Mouse (Mus musculus): ENCODE measurements around the gene Sox1.

The Sox1 gene

GRCm38 (mm10) chr8:12395071-12396031, at the start of gene Sox1:
TSS of gene Sox1 (plus strand) at chr8:12395295.
- DNase-seq (ENCODE audit: extremely low read depth, low read depth) = no peak

GRCm38 (mm10) chr8:12345881-12346280, 49.2 kb upstream of the Sox1 start:
- DNase-seq (ENCODE audit: extremely low read depth, low read depth) = no peak

- no peak for DNase-seq (ENCODE audit: extremely low read depth, low read depth)
These were observed 48.2 kb upstream of the Sox1 start for GRCm38 (mm10) chr8:12346870-12347269.

- DNase-seq (ENCODE audit: extremely low read depth, low read depth) = no peak
These were observed 46.8 kb upstream of the Sox1 start for GRCm38 (mm10) chr8:12348306-12348705.

GRCm38 (mm10) chr8:12349591-12349990, 45.5 kb upstream of the Sox1 start:
- no peak for DNase-seq (ENCODE audit: extremely low read depth, low read depth)

GRCm38 (mm10) chr8:12351121-12351520, 44.0 kb upstream of the Sox1 start:
- no peak for DNase-seq (ENCODE audit: extremely low read depth, low read depth)

GRCm38 (mm10) chr8:12354406-12355025, 40.6 kb upstream of the Sox1 start:
- DNase-seq (ENCODE audit: extremely low read depth, low read depth) = no peak

- no peak for DNase-seq (ENCODE audit: extremely low read depth, low read depth)
These were observed 26.9 kb upstream of the Sox1 start for GRCm38 (mm10) chr8:12368161-12368560.

GRCm38 (mm10) chr8:12368856-12369255, 26.2 kb upstream of the Sox1 start:
- no peak for DNase-seq (ENCODE audit: extremely low read depth, low read depth)

GRCm38 (mm10) chr8:12381111-12381510, 14.0 kb upstream of the Sox1 start:
- no peak for DNase-seq (ENCODE audit: extremely low read depth, low read depth)

GRCm38 (mm10) chr8:12382707-12383561, 12.2 kb upstream of the Sox1 start:
- no peak for DNase-seq (ENCODE audit: extremely low read depth, low read depth)

GRCm38 (mm10) chr8:12383979-12384890, 10.9 kb upstream of the Sox1 start:
- no peak for DNase-seq (ENCODE audit: extremely low read depth, low read depth)

GRCm38 (mm10) chr8:12384996-12385685, 10.0 kb upstream of the Sox1 start:
- DNase-seq (ENCODE audit: extremely low read depth, low read depth) = no peak

GRCm38 (mm10) chr8:12385686-12386488, 9.2 kb upstream of the Sox1 start:
- DNase-seq (ENCODE audit: extremely low read depth, low read depth) = no peak

- no peak for DNase-seq (ENCODE audit: extremely low read depth, low read depth)
These were observed 8.4 kb upstream of the Sox1 start for GRCm38 (mm10) chr8:12386530-12387222.

- DNase-seq (ENCODE audit: extremely low read depth, low read depth) = no peak
These were observed 7.8 kb upstream of the Sox1 start for GRCm38 (mm10) chr8:12387223-12387860.

GRCm38 (mm10) chr8:12387901-12388300, 7.2 kb upstream of the Sox1 start:
- no peak for DNase-seq (ENCODE audit: extremely low read depth, low read depth)
